Mouse (Mus musculus): Measurements from ENCODE around the gene Sfpq. TPM values are rescaled to one million over a fixed set of nuclear protein-coding genes. Genes with fewer than 3 reads are reported as not detected.

The Sfpq gene
- 30.1 and 46.7 TPM in 2 replicates for polyA plus RNA-seq (2012; rRNA removed; ENCODE audit: low replicate concordance)

GRCm38 (mm10) chr4:127021151-127021945, at the start of gene Sfpq:
Gene Sfpq (plus strand): TSS chr4:127021324.

GRCm38 (mm10) chr4:127060585-127061290, 39.6 kb downstream of the Sfpq start, which contains the start of gene Zmym1:
Gene Zmym1 (minus strand): TSS chr4:127061152.

GRCm38 (mm10) chr4:127076875-127077548, 55.9 kb downstream of the Sfpq start, which contains the start of gene Zmym6:
Gene Zmym6 (plus strand): TSS chr4:127077383.

Other genes starting within 250 kb of the Sfpq start
- 0.24 and 1.1 TPM in 2 replicates for gene Zmym4, start 53.2 kb upstream of the Sfpq start, polyA plus RNA-seq (2012; rRNA removed; ENCODE audit: low replicate concordance)
- gene Zmym1, start 39.8 kb downstream of the Sfpq start, polyA plus RNA-seq (2012; rRNA removed; ENCODE audit: low replicate concordance): 0.19 and 0.25 TPM in 2 replicates
- gene Zmym6, start 56.1 kb downstream of the Sfpq start, polyA plus RNA-seq (2012; rRNA removed; ENCODE audit: low replicate concordance): 0.34 and 1.3 TPM in 2 replicates
- gene Tmem35b, start 102.4 kb downstream of the Sfpq start, polyA plus RNA-seq (2012; rRNA removed; ENCODE audit: low replicate concordance): 7.9 and 13.1 TPM in 2 replicates
- gene Dlgap3, start 147.9 kb downstream of the Sfpq start, polyA plus RNA-seq (2012; rRNA removed; ENCODE audit: low replicate concordance): 1.00 and 1.0 TPM in 2 replicates
- 9.7 and 15.2 TPM in 2 replicates for gene Smim12, start 222.5 kb downstream of the Sfpq start, polyA plus RNA-seq (2012; rRNA removed; ENCODE audit: low replicate concordance)